Mouse (Mus musculus): ENCODE results near the gene AC161166.1. TPM values are rescaled to one million over a fixed set of nuclear protein-coding genes. Genes with fewer than 3 reads are reported as not detected.

AC161166.1 gene
- polyA plus RNA-seq, 1 experiment from 2014 or later, result 1.7 TPM

GRCm38 (mm10) chr7:24482208-24483020, 29.8 kb downstream of the AC161166.1 start:
- Histone ChIP-seq H3K36me3 (ENCODE audit: control insufficient read depth, insufficient read depth, low read length) (no peaks in the 10 kb centered on the region), H3K27me3 (ENCODE audit: control insufficient read depth, insufficient read depth, low read depth, low read length) (no peaks in the 10 kb centered on the region), H3K4me1 (ENCODE audit: control insufficient read depth, insufficient read depth, low read length) (peaks cover 56% of the 10 kb centered on the region), H3K4me3 (ENCODE audit: low read depth, low read length) (peak overlapping the region; percentile 66), H3K9ac (ENCODE audit: low read depth, low read length) (peak overlapping the region; percentile 90), H3K27ac (ENCODE audit: low read length) (peak overlapping the region; percentile 87), H3K4me2 (ENCODE audit: low read length) (peak overlapping the region; percentile 75), H3K9me3 (replicated peaks; ENCODE audit: control insufficient read depth, low read length, poor library complexity, severe bottlenecking) (no peaks in the 10 kb centered on the region)
- 1% methylated on average over 16 of the region's 38 CpGs for WGBS
- peak; percentile 9 for ATAC-seq

- H3K27ac ChIP-seq (ENCODE audit: low read length), result peak within 1 kb of the TSS; percentile 87
- peak within 1 kb of the TSS; percentile 66 for H3K4me3 ChIP-seq (ENCODE audit: low read depth, low read length)
- peaks cover 50% of the 10 kb centered on the region for H3K4me1 ChIP-seq (ENCODE audit: control insufficient read depth, insufficient read depth, low read length)
- no peaks in the 10 kb centered on the region for H3K9me3 ChIP-seq (replicated peaks; ENCODE audit: control insufficient read depth, low read length, poor library complexity, severe bottlenecking)
- H3K4me2 ChIP-seq (ENCODE audit: low read length), result peak within 1 kb of the TSS; percentile 75
- H3K9ac ChIP-seq (ENCODE audit: low read depth, low read length), result peak within 1 kb of the TSS; percentile 90
- H3K27me3 ChIP-seq (ENCODE audit: control insufficient read depth, insufficient read depth, low read depth, low read length), result no peaks in the 10 kb centered on the region
- under 1% methylated on average over 53 of the region's 83 CpGs for WGBS
- H3K36me3 ChIP-seq (ENCODE audit: control insufficient read depth, insufficient read depth, low read length), result no peaks in the 10 kb centered on the region
- peak; percentile 82 for ATAC-seq
Observed at GRCm38 (mm10) chr7:24481474-24482207, 30.6 kb downstream of the AC161166.1 start, which contains the start of gene Cadm4. Gene Cadm4 (plus strand): TSS chr7:24482023.

- peaks cover 44% of the 10 kb centered on the region for H3K4me1 ChIP-seq (ENCODE audit: control insufficient read depth, insufficient read depth, low read length)
- 10% methylated on average over 14 of the region's 14 CpGs for WGBS
Observed at GRCm38 (mm10) chr7:24480986-24481473, 31.2 kb downstream of the AC161166.1 start.

GRCm38 (mm10) chr7:24480121-24480941, 31.9 kb downstream of the AC161166.1 start:
- H3K9ac ChIP-seq (ENCODE audit: low read depth, low read length), result peak overlapping the region; percentile 90
- WGBS, result 49% methylated on average over 18 of the region's 18 CpGs
- H3K9me3 ChIP-seq (replicated peaks; ENCODE audit: control insufficient read depth, low read length, poor library complexity, severe bottlenecking), result no peaks in the 10 kb centered on the region
- no peak for ATAC-seq
- H3K27me3 ChIP-seq (ENCODE audit: control insufficient read depth, insufficient read depth, low read depth, low read length), result no peaks in the 10 kb centered on the region
- no peak overlapping the region for H3K27ac ChIP-seq (ENCODE audit: low read length)
- H3K4me3 ChIP-seq (ENCODE audit: low read depth, low read length), result peak overlapping the region; percentile 66
- H3K4me2 ChIP-seq (ENCODE audit: low read length), result peak overlapping the region; percentile 75
- H3K4me1 ChIP-seq (ENCODE audit: control insufficient read depth, insufficient read depth, low read length), result peaks cover 37% of the 10 kb centered on the region
- no peaks in the 10 kb centered on the region for H3K36me3 ChIP-seq (ENCODE audit: control insufficient read depth, insufficient read depth, low read length)

More at GRCm38 (mm10) chr7:24480986-24481473, 31.2 kb downstream of the AC161166.1 start:
- ATAC-seq, result peak; percentile 72
- Histone ChIP-seq H3K36me3 (ENCODE audit: control insufficient read depth, insufficient read depth, low read length) (no peaks in the 10 kb centered on the region), H3K9me3 (replicated peaks; ENCODE audit: control insufficient read depth, low read length, poor library complexity, severe bottlenecking) (no peaks in the 10 kb centered on the region), H3K9ac (ENCODE audit: low read depth, low read length) (peak overlapping the region; percentile 90), H3K4me2 (ENCODE audit: low read length) (peak overlapping the region; percentile 75), H3K27ac (ENCODE audit: low read length) (peak overlapping the region; percentile 87), H3K27me3 (ENCODE audit: control insufficient read depth, insufficient read depth, low read depth, low read length) (no peaks in the 10 kb centered on the region), H3K4me3 (ENCODE audit: low read depth, low read length) (peak overlapping the region; percentile 66)

GRCm38 (mm10) chr7:24479685-24480084, 32.6 kb downstream of the AC161166.1 start:
- H3K9me3 ChIP-seq (replicated peaks; ENCODE audit: control insufficient read depth, low read length, poor library complexity, severe bottlenecking), result no peaks in the 10 kb centered on the region
- no peaks in the 10 kb centered on the region for H3K27me3 ChIP-seq (ENCODE audit: control insufficient read depth, insufficient read depth, low read depth, low read length)
- H3K36me3 ChIP-seq (ENCODE audit: control insufficient read depth, insufficient read depth, low read length), result no peaks in the 10 kb centered on the region
- WGBS, result 96% methylated on average over 2 of the region's 2 CpGs
- no peak overlapping the region for H3K27ac ChIP-seq (ENCODE audit: low read length)
- no peak overlapping the region for H3K4me3 ChIP-seq (ENCODE audit: low read depth, low read length)
- peak overlapping the region; percentile 75; the same call in 1 of the 2 replicates for H3K4me2 ChIP-seq (ENCODE audit: low read length)
- ATAC-seq, result no peak
- H3K4me1 ChIP-seq (ENCODE audit: control insufficient read depth, insufficient read depth, low read length), result peaks cover 35% of the 10 kb centered on the region
- 0 out of 2 replicates have a peak overlapping the region, but pooled peaks have one; percentile 4 for H3K9ac ChIP-seq (ENCODE audit: low read depth, low read length)

- Histone ChIP-seq H3K4me3 (ENCODE audit: low read depth, low read length) (no peak overlapping the region), H3K36me3 (ENCODE audit: control insufficient read depth, insufficient read depth, low read length) (no peaks in the 10 kb centered on the region), H3K9me3 (replicated peaks; ENCODE audit: control insufficient read depth, low read length, poor library complexity, severe bottlenecking) (no peaks in the 10 kb centered on the region), H3K4me1 (ENCODE audit: control insufficient read depth, insufficient read depth, low read length) (peaks cover 28% of the 10 kb centered on the region), H3K9ac (ENCODE audit: low read depth, low read length) (no peak overlapping the region), H3K27ac (ENCODE audit: low read length) (no peak overlapping the region), H3K4me2 (ENCODE audit: low read length) (no peak overlapping the region), H3K27me3 (ENCODE audit: control insufficient read depth, insufficient read depth, low read depth, low read length) (no peaks in the 10 kb centered on the region)
- WGBS, result 94% methylated on average over 5 of the region's 5 CpGs
- ATAC-seq, result no peak
Observed at GRCm38 (mm10) chr7:24478911-24479310, 33.3 kb downstream of the AC161166.1 start.

GRCm38 (mm10) chr7:24476856-24477255, 35.4 kb downstream of the AC161166.1 start:
- Histone ChIP-seq H3K4me3 (ENCODE audit: low read depth, low read length) (no peak overlapping the region), H3K27ac (ENCODE audit: low read length) (no peak overlapping the region), H3K4me2 (ENCODE audit: low read length) (no peak overlapping the region), H3K27me3 (ENCODE audit: control insufficient read depth, insufficient read depth, low read depth, low read length) (no peaks in the 10 kb centered on the region), H3K4me1 (ENCODE audit: control insufficient read depth, insufficient read depth, low read length) (peaks cover 16% of the 10 kb centered on the region), H3K36me3 (ENCODE audit: control insufficient read depth, insufficient read depth, low read length) (no peaks in the 10 kb centered on the region), H3K9me3 (replicated peaks; ENCODE audit: control insufficient read depth, low read length, poor library complexity, severe bottlenecking) (no peaks in the 10 kb centered on the region), H3K9ac (ENCODE audit: low read depth, low read length) (no peak overlapping the region)
- ATAC-seq, result no peak
- 93% methylated on average over 7 of the region's 7 CpGs for WGBS

GRCm38 (mm10) chr7:24476338-24476737, 35.9 kb downstream of the AC161166.1 start:
- Histone ChIP-seq H3K4me1 (ENCODE audit: control insufficient read depth, insufficient read depth, low read length) (peaks cover 16% of the 10 kb centered on the region), H3K27me3 (ENCODE audit: control insufficient read depth, insufficient read depth, low read depth, low read length) (no peaks in the 10 kb centered on the region), H3K9ac (ENCODE audit: low read depth, low read length) (no peak overlapping the region), H3K27ac (ENCODE audit: low read length) (no peak overlapping the region), H3K9me3 (replicated peaks; ENCODE audit: control insufficient read depth, low read length, poor library complexity, severe bottlenecking) (no peaks in the 10 kb centered on the region), H3K36me3 (ENCODE audit: control insufficient read depth, insufficient read depth, low read length) (no peaks in the 10 kb centered on the region), H3K4me2 (ENCODE audit: low read length) (no peak overlapping the region), H3K4me3 (ENCODE audit: low read depth, low read length) (no peak overlapping the region)
- ATAC-seq, result no peak
- WGBS, result 72% methylated on average over 8 of the region's 8 CpGs
